Mouse (Mus musculus): ENCODE measurements around the gene Msh6.

Msh6 gene

GRCm38 (mm10) chr17:88034418-88034817 lies 59.6 kb downstream of the Msh6 start:
- in situ Hi-C loops (cut with MboI; ENCODE audit: unreplicated experiment in 2 of 2): loop anchor here (5.0 to 25.0 kb wide), 4 partner anchors 33 to 603 kb away; partner anchors contain the start of gene Fbxo11 (in 2 of the 2)
